Mouse (Mus musculus): ENCODE results near the gene Triobp. TPM values are rescaled to one million over a fixed set of nuclear protein-coding genes. Genes with fewer than 3 reads are reported as not detected.
"Not testable (repeated sequence)": the region's sequence is repeated elsewhere in the genome, so short reads cannot be mapped to it uniquely, and the experiment has no call there.

Gene Triobp
- total RNA-seq, 2 experiments from 2014 or later: 96.9 to 112 TPM

DNA sequence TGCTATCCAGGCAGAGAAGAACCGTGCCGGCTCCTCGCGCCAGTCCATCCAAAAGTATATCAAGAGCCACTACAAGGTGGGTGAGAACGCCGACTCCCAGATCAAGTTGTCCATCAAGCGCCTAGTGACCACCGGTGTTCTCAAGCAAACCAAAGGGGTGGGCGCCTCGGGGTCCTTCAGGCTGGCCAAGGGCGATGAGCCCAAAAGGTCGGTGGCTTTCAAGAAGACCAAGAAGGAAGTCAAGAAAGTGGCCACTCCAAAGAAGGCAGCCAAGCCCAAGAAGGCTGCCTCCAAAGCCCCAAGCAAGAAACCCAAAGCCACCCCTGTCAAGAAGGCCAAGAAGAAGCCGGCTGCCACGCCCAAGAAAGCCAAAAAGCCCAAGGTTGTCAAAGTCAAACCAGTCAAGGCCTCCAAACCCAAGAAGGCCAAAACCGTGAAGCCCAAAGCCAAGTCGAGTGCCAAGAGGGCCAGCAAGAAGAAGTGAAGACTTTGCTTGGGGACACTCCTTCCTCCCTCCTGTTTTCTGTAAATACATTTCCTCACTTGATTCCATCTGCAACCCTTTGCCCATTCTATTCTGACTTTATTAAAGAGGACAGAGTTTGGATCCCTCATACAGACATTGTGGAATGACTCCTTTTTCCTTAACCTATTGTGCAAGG lies 81.4 kb downstream of the Triobp start:
- DNase-seq (ENCODE audit: low spot score in 2 of 2): no peak

DNA sequence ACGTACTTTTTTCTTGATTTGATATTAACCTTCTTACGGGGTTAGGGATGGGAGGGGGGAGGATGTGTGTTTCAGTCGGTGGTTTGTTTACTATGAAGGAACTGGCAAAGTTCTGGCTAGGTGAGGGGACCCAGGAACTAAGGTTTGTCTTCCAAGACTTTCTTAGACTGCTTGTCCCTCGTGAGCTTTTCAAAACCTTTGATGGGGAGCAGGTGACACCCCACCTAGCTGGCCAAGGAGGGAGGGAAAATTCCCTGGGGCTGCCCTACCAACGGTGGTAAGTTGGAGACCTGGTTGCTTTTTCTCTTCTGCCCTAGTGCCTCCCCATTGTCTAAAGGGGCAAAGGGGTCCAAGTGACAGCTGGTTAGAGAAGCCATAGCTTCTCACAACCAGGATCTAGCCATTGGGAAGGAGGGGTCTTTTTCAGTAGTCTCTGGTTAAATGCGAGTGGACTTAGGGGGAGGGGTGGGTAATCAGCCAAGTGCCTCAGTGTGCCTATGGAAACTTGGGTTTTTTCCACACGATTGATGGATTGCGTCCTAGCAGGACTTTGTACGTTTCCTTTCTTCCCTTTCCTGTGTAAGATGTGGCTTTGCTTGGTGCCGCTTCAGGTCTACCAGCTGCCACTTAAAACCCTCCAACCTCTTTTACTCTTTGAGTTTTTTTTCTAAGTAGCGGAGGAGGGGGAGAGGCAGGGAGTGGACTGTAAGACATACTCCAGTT lies 82.2 kb downstream of the Triobp start:
- no peak for DNase-seq (ENCODE audit: low spot score in 2 of 2)

DNA sequence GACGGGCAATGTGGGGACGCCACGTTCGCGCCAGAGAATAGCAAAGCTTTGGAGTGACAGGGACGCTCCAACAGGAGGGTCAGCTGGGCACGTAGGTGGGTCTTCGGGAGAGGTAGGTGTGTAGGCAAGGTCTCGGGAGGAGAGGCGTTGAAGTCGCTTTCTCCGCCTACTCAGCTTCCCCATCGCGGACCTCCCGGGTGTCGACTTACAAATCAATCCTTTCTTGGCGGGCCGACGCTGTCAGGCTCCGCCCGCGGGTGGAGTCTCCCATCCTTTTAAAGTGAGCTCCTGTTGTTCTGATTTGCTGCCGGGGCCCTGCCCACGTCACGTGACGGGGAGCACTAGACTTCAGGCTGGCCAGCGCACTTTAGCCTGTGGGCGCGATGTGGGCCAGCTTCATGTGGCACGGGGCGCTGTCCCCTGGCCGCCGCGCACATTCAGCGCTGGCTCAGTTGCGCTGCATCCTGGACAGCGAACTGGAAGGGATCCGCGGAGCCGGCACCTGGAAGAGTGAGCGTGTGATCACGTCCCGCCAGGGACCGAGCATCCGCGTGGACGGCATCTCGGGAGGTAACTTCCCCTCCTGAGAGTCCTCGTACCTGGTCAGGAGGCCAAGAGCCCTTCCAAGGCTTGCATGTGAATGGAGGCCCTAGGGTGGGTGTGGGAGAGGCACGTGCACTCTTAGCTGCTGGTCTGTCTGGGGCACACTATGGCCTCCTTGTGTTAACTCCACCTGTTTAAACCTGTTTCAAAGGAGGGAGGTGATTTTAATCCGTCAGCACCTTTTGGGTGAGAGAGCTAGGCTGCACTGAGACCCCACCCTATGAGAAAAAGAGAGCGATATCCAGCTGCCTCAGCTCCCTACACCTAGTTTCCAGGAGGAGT lies 83.3 kb downstream of the Triobp start:
- peak; percentile 72 to 76 for DNase-seq (ENCODE audit: low spot score in 2 of 2)

DNA sequence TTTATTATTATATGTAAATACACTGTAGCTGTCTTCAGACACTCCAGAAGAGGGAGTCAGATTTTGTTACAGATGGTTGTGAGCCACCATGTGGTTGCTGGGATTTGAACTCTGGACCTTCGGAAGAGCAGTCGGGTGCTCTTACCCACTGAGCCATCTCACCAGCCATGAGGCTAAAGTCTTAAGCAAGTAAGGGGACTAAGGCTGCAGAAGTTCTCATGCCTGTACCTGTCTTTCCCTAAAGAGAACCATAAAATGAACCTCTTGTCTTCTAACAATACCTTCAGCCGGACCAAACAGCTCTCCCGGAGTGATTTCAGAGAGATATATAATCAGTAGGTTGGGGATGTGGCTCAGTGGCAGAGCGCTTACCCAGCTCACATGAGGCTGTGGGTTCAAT lies 84.4 kb downstream of the Triobp start:
- not testable (repeated sequence) for DNase-seq (ENCODE audit: low spot score in 2 of 2)

DNA sequence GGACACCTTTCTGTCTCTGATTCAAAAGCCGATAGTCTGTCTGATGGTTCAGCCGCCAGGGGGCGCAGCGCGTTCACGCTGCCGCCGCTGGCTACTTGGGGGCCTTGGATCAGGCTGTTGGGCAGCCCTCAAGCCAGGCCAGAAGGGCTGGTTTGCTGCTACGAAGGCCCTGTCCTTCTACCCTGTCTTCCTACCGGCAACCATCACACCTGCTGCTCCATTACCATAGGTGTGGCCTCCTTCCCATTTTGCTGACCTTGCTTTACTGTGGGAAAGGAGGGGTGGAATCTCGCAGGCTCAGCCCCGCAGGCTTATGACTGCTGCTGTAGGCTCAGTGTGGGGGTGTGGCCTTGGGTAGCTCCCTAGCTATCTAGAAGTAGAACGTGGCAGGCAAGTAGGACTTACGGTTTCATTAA lies 90.4 kb downstream of the Triobp start:
- DNase-seq (ENCODE audit: low spot score in 2 of 2): peak; percentile 54 to 62

DNA sequence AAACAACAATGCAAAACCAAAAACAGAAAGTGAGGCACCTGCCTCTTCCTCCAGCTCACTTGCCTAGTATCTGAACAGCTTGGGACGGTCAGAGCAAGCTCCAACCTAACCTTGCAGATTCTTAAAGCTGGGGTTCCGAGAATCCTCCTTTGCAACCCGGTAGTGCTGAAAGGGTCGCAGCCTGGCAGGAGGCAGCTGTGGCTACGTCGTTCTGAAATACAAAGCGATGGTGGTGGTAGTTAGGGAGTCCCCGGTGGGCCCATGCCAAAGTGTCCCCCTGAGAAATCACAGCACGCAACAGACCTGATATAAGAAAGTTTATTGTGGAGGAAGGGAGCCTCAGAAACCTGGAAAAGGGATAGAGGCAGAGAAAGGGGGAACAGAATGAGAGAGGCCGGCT lies 90.8 kb downstream of the Triobp start:
- no peak for DNase-seq (ENCODE audit: low spot score in 2 of 2)

DNA sequence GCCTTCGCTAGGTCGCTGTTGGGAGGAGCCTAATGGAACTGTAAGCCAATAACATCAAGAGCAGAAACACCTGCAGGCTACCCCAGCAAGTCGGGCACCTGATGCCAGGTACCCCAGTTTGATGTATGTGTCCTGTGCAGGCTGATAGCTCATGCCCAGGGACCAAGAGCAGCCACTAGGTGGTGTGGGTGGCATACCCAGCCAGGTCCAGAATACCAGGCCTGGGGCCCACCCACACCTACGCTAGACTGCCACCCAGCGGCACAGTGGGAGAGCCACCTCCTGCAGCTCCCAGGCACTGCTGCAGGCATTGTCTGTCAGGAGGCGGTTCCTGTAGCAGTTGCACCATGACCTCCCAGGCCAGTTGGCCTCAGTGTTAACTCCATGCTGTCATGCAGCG lies 91.3 kb downstream of the Triobp start:
- peak; percentile 53 to 78 for DNase-seq (ENCODE audit: low spot score in 2 of 2)

DNA sequence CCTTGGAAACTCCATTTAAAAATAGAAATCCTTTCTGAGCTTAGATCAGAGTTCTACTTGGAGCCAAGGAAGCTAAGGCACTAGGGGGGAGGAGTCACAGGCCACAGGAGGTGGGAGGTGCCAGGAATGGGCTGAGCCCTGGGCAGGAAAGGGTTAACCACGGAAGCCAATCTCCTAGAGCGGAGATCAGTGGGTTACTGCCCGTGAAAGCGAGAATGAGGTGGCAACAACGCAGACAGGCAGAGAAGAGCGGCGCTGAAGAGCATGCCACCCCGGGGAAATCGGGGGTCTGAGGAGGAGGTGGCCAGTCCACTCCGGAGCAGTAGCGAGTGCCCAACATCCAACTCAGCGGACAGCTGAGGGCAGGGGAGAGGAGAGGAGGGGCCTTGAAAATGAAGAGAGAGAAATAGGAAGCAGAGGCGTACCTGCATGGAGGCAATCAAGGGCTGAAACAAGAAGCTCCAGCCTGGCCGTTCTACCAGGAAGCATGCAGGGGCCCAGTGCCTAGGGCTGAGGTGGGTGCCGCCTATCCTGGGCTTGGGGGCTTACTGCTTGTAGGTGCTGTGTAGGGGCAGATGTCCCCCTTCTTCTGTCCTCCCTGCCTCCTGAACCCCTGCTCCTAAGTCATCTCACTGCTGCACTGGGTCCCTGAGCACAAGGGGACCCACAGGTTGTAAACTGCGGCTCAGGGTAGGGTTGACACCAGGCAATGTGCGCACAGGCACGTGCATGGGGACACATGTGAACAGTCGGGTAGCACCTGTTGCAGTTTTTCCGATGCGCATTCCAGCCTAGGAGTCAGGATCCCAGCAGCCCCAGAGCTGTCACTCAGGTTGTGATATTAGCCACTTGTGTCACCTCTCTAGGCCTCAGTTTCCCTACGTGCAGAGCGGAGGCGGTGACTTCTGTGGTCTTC lies 93.2 kb downstream of the Triobp start:
- DNase-seq (ENCODE audit: low spot score in 2 of 2): no peak

DNA sequence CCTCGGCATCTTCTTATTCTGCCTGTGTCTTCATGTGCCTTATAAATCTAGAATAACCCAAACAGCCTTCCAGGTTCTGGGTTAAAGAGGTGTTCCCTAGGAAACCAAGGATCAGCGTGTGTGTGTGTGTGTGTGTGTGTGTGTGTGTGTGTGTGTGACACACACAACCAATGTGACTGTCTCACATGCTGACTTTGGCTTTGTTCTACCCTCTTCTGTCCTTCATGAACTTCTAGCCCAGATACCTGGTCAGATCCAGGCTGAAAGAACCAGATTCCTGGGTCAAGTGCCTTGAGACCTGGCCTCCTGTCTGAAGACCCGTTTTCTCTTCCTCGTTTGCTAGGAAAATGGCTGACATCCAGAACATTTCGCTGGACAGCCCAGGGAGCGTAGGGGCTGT lies 94.1 kb downstream of the Triobp start, which contains the start of gene Galr3:
Gene Galr3 (plus strand): TSS at position 301 of the 400 bp plus-strand sequence.
- DNase-seq (ENCODE audit: low spot score in 2 of 2): no peak

DNA sequence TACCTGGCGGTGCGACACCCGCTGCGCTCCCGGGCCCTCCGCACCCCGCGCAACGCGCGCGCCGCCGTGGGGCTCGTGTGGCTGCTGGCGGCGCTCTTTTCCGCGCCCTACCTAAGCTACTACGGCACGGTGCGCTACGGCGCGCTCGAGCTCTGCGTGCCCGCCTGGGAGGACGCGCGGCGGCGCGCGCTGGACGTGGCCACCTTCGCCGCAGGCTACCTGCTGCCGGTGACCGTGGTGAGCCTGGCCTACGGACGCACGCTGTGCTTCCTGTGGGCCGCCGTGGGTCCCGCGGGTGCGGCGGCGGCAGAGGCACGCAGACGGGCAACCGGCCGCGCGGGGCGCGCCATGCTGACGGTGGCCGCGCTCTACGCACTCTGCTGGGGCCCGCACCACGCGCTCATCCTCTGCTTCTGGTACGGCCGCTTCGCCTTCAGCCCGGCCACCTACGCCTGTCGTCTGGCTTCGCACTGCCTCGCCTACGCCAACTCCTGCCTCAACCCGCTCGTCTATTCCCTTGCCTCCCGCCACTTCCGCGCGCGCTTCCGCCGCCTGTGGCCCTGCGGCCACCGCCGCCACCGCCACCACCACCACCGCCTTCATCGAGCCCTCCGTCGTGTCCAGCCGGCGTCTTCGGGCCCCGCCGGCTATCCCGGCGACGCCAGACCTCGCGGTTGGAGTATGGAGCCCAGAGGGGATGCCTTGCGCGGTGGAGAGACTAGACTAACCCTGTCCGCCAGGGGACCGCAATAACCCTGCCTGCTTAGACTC lies 95.4 kb downstream of the Triobp start:
- no peak for DNase-seq (ENCODE audit: low spot score in 2 of 2)

DNA sequence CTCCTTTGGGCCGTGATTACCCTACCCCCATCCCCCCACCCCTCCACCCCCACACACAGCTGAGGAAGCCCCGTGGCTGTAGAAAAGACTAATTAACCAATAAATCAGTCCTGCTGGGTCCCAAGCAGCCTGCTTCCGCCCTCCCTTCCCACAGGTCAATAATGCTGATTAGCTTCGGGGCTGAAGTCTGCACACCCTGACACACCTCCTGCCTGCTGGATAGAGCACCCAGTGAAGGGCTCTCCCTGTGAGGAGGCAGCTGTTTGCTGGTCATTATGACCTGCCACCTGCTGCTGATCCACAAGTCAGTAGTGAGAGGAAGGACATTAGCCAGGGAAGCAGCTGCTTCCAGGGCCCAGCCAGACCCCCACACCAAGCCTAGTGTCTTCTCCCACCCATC lies 97.3 kb downstream of the Triobp start:
- DNase-seq (ENCODE audit: low spot score in 2 of 2): no peak

DNA sequence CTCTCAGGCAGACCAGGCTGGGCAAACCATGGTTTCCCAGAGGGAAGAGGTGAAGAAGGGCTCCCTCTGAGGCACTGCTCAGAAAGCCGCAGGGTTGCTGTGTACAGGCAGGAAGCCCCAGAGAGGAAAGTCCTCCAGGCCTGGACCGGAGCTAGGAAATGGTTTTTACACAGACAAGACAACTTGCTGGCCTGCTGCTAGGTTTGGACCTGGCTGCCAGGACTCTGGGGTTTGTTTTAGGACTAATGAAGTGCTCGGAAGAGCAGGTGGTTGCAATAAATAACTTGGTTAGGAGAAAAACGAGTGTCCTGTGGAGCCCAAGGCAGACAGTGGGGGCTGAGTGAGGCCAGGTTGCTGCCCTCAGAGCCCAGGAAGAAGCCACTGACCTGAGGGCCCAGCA lies 100.7 kb downstream of the Triobp start:
- no peak for DNase-seq (ENCODE audit: low spot score in 2 of 2)

DNA sequence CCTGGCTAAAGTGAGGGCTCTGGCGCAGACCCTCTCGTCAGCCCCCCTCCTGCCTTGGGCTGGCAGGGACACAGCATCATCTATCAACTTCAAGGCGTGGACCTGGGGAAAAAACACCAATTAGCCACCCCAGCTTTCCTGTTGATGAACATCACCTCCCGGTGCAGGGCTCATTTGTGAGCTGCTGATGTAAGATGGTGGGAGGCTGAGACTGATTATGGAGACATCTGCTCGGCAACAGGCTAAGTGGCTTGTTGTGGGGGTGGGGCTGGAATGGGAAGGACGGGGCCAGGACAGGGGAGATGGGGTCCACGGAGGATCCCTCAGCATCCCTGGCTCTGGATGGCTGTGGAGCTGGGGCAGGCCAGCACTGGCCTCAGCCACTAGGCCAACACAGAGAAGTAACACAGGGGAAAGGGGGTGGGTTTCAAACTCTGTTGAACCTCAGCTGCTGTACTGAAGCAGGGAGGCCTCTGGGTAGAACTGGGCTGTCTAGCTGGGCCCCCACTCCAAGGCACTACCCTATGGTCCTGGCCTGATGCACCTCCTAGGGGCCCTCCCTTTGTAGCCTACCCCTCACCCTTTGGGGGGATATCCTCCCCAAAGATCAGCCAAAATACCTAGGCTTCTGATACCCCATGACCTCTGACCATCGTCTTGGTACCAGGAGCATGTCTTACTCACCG lies 102.8 kb downstream of the Triobp start:
- no peak for DNase-seq (ENCODE audit: low spot score in 2 of 2)

DNA sequence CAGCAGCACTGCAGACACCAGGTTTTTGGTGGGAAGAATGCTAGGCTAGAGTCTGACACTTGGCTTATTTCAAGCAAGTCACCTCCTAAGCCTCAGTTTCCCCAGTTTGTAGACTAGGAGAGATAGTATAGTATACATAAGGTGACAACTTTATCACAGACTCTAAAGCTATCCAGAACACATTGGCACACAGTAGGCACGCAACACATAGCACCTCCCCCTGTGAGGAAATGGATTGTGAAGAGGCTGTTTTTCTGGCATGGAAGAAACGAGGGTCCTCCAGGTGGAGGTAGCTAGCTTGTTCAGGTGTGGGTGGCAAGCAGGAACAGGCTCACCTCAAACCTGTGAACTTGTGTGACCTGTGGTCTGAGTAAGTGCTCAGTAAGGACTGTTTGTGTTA lies 103.4 kb downstream of the Triobp start:
- no peak for DNase-seq (ENCODE audit: low spot score in 2 of 2)

DNA sequence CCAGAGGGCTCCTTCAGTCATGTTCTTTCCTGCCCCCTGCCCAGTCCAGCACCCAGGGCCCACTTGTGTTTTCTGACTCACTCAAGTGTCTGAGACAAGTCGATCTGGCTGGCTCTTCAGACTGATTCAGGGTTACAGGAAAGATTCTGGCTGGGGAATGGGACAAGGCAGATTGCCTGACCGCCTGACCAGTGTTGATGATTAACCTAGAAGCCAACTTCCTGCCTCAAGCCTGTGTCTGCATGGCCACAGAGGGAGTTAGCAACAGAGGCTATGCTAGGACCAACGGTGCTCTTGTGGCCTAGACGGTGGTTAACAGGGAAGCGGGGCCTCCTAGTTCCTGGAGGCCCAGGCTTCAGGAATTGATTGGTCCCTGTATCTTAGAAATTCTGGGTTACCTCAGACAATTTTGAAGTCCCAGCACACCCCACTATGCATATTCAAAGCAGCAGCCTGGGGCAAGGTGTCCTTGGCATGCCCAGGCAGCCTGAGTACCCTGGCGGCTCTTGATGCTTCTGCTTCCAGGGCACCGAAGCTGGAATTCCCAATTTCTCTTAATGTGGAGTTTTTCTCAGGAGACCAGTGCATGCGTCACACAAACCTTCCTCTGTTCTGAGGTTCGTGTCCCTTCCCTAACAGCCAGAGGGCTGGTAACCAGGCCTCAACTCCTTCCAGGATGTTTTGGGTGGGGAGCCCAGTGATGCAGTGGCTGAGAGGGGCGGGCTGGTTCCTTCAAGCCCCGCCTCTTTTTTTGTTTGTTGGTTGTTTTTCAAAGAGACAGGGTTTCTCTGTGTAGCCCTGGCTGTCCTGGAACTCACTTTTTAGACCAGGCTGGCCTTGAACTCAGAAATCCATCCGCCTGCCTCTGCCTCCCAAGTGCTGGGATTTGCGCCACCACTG lies 104.2 kb downstream of the Triobp start:
- no peak for DNase-seq (ENCODE audit: low spot score in 2 of 2)

DNA sequence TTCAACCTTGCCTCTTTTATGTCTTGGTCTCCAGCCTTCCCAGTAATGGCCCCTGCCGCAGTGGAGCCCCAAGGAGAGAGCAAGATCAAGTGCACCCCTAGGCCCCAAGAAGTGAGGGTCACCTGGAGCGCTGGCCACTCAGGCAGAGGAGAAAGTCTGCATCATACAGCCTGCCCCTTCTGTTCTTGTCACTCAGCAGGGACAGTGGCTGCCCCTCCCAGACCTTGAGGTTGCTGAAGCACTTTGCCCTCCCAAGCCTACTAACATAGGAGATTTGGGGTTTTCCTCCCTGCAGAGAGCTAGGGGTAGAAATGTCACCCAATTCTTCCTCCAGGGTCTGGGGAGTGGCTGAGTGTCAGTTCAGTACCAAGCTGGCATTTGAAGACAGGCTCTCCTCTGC lies 104.8 kb downstream of the Triobp start:
- DNase-seq (ENCODE audit: low spot score in 2 of 2): no peak

Data from adrenal gland, postnatal 4 days (tissue).